Mouse (Mus musculus) hindbrain, embryonic 15.5 days (tissue): ENCODE data around the gene Xpo6. TPM values are rescaled to one million over a fixed set of nuclear protein-coding genes. Genes with fewer than 3 reads are reported as not detected.

Source experiments
- ATAC-seq: fragments of 200-750 bp; cut with Nextera tagmentation; 2 replicates; pipeline ENCODE4 v1.8.0; 2017; ENCODE audit warnings: low read depth, moderate number of reproducible peaks, moderate TSS enrichment; ENCODE audit not compliant: low FRiP score
- H3K27ac ChIP-seq: fragments of 300-500 bp; sonication (generic); replicated peaks from 2 replicates; pipeline ENCODE4 v1.5.1; 2015; ENCODE audit warnings: mild to moderate bottlenecking, inconsistent platforms
- H3K27me3 ChIP-seq: fragments of 300-500 bp; sonication (generic); 2 replicates; pipeline ENCODE4 v1.6.1; 2015; ENCODE audit warnings: control low read depth, inconsistent platforms
- H3K36me3 ChIP-seq: fragments of 300-500 bp; sonication (generic); 2 replicates; pipeline ENCODE4 v1.6.1; 2015; ENCODE audit warnings: control low read depth, inconsistent platforms
- H3K4me1 ChIP-seq: fragments of 300-500 bp; sonication (generic); replicated peaks from 2 replicates; pipeline ENCODE4 v1.6.1; 2015; ENCODE audit warnings: control low read depth, inconsistent platforms
- H3K4me2 ChIP-seq: fragments of 300-500 bp; sonication (generic); 2 replicates; pipeline ENCODE4 v1.6.1; 2015; ENCODE audit warnings: moderate library complexity, mild to moderate bottlenecking, inconsistent platforms
- H3K4me3 ChIP-seq: fragments of 300-500 bp; sonication (generic); 2 replicates; pipeline ENCODE4 v1.5.1; 2015; ENCODE audit warnings: mild to moderate bottlenecking, inconsistent platforms
- H3K9ac ChIP-seq: fragments of 300-500 bp; sonication (generic); 2 replicates; pipeline ENCODE4 v1.6.1; 2015; ENCODE audit warnings: inconsistent platforms
- H3K9me3 ChIP-seq: fragments of 300-500 bp; sonication (generic); 2 replicates; pipeline ENCODE4 v1.6.1; 2016; ENCODE audit warnings: control low read depth, inconsistent platforms
- WGBS: fragments of 180-500 bp; shearing (Covaris S2); methylation state at CpG from one replicate; pipeline ENCODE4 v1.1.7; 2015; 5-methylcytosine and 5-hydroxymethylcytosine counted together
- polyA plus RNA-seq: library from polyadenylated mRNA; unstranded; fragments of >200 nt; fragmentation: Nextera tagmentation; extraction: Ambion mirVana; gene quantifications from 2 replicates; pipeline ENCODE4 v1.2.1, GENCODE M21; 2015

Gene Xpo6
- polyA plus RNA-seq, 1 experiment from 2014 or later: 55.6 TPM

DNA sequence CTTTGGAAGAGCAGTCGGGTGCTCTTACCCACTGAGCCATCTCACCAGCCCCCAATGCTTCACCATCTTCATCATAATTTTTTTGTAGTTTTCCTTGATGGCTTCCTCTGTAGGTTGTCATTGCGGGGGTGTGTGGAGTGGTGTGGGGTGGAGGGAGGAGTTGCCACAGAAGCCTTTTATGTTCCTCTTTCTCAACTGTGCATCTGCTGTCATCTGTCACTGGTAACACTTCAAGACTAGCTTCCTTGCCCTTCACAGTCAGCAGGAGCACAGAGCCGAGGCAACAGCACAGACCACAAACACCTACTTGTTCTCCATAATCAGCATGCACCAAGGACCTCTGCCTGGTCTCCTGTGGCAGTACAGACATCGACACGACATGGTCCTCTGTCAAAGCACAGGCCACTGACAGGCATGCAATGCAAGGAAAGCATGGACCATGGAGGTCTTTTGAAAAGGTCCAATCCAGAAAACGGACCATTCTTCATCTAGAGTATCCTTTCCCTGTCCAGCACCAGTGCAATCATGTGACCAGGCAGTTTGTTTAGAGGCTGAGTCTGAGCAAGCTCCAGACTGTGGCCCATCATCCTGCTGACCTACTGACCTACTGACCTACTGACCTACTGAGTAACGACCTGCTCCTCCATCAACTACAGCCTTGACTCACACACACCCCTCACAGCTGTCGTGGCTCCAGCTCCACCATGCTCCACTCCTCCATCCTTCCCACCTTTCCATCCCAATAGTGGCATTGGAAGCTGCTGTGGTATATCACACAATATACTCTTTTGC lies 30.3 kb upstream of the Xpo6 start:
- ATAC-seq: no peak
- H3K9ac ChIP-seq: no peak overlapping the region
- no peaks in the 10 kb centered on the region for H3K9me3 ChIP-seq
- no peak overlapping the region for H3K4me2 ChIP-seq
- H3K36me3 ChIP-seq: no peaks in the 10 kb centered on the region
- H3K4me3 ChIP-seq: no peak overlapping the region
- H3K27ac ChIP-seq: no peak overlapping the region
- no peaks in the 10 kb centered on the region for H3K4me1 ChIP-seq
- 68% methylated on average over 8 of the region's 8 CpGs for WGBS
- no peaks in the 10 kb centered on the region for H3K27me3 ChIP-seq

DNA sequence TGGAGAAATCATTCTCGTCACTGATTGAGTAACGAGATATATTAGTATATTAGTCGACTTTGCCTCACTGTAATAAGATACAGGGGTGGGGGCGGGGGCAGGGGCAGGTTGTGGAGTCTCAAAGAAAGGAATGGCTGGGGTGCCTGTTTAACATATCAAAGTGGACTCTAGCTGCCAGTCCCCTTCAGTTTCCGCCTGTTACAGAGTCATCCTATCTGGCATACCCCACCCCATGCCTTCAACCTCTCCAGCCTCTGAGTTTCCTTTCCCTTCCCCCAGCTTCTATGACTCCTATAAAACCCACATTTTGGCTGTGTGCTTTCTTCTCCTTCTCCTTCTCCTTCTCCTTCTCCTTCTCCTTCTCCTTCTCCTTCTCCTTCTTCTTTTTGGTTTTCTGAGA lies 25.8 kb upstream of the Xpo6 start:
- no peak overlapping the region for H3K27ac ChIP-seq
- no peaks in the 10 kb centered on the region for H3K36me3 ChIP-seq
- no peak overlapping the region for H3K4me2 ChIP-seq
- no peaks in the 10 kb centered on the region for H3K9me3 ChIP-seq
- no peak overlapping the region for H3K4me3 ChIP-seq
- H3K9ac ChIP-seq: no peak overlapping the region
- H3K4me1 ChIP-seq: no peaks in the 10 kb centered on the region
- no peaks in the 10 kb centered on the region for H3K27me3 ChIP-seq
- ATAC-seq: no peak
- WGBS: 23% methylated on average over 5 of the region's 5 CpGs

DNA sequence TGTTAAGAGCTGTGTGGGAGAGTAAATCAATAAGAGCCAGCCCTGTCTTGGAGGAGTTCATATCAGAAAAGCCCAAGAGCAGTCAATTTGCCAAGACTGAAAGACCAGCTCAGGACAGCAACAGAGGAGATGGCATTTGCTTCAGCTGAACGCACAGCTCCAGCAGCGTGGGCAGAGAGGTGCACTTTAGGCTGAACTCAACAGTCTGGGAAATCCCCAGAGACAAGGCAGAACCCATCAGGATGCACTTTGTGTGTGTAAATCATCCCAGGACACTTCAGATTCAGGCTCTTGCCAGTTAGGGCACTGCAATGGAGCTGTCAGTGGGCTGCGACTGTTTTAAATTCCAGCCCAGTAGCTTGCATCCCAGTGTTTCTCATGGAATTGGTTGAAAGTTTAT lies 22.5 kb upstream of the Xpo6 start:
- H3K9ac ChIP-seq: no peak overlapping the region
- 50% methylated on average over 3 of the region's 3 CpGs for WGBS
- H3K4me3 ChIP-seq: no peak overlapping the region
- H3K9me3 ChIP-seq: no peaks in the 10 kb centered on the region
- no peak overlapping the region for H3K4me2 ChIP-seq
- H3K27me3 ChIP-seq: no peaks in the 10 kb centered on the region
- no peak for ATAC-seq
- no peaks in the 10 kb centered on the region for H3K4me1 ChIP-seq
- H3K36me3 ChIP-seq: no peaks in the 10 kb centered on the region
- H3K27ac ChIP-seq: no peak overlapping the region

- H3K9me3 ChIP-seq: no peaks in the 10 kb centered on the region
- WGBS: 12% methylated on average over 1 of the region's 1 CpGs
- H3K4me1 ChIP-seq: no peaks in the 10 kb centered on the region
These were observed 20.3 kb upstream of the Xpo6 start for GRCm38 (mm10) chr7:126220611-126221010.

GRCm38 (mm10) chr7:126218311-126218710 lies 18.0 kb upstream of the Xpo6 start:
- Histone ChIP-seq H3K9me3 (no peaks in the 10 kb centered on the region), H3K27ac (no peak overlapping the region), H3K4me3 (no peak overlapping the region), H3K36me3 (no peaks in the 10 kb centered on the region), H3K9ac (no peak overlapping the region), H3K4me1 (no peaks in the 10 kb centered on the region), H3K27me3 (no peaks in the 10 kb centered on the region), H3K4me2 (no peak overlapping the region)
- ATAC-seq: no peak
- WGBS: 91% methylated on average over 1 of the region's 1 CpGs

More at GRCm38 (mm10) chr7:126220611-126221010, 20.3 kb upstream of the Xpo6 start:
- Histone ChIP-seq H3K4me3 (no peak overlapping the region), H3K27ac (no peak overlapping the region), H3K9ac (no peak overlapping the region), H3K36me3 (no peaks in the 10 kb centered on the region), H3K4me2 (no peak overlapping the region), H3K27me3 (no peaks in the 10 kb centered on the region)
- ATAC-seq: no peak

- no peak for ATAC-seq
- 13% methylated on average over 1 of the region's 1 CpGs for WGBS
- H3K27ac ChIP-seq: no peak overlapping the region
These were observed 16.6 kb upstream of the Xpo6 start for GRCm38 (mm10) chr7:126216867-126217266.

DNA sequence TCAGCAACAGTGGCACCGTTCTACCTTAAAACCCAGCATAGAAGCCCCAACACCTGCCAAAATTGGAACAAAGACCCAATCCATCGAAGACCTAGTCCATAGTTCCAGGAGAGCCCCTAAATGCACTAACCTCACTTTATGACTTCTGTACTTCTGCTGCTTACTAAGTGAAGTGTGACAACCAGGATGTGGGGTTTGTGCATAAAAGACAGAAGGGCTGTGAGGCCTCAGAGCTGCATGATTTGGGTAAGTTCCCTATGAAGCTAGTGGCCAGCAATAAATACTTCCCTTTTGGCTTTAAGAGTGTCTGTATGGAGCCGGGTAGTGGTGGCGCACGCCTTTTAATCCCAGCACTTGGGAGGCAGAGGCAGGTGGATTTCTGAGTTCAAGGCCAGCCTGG lies 10.6 kb upstream of the Xpo6 start:
- Histone ChIP-seq H3K27me3 (no peaks in the 10 kb centered on the region), H3K36me3 (no peaks in the 10 kb centered on the region), H3K9me3 (no peaks in the 10 kb centered on the region), H3K9ac (no peak overlapping the region), H3K4me3 (no peak overlapping the region), H3K4me2 (no peak overlapping the region), H3K27ac (no peak overlapping the region), H3K4me1 (no peaks in the 10 kb centered on the region)
- no peak for ATAC-seq
- 90% methylated on average over 5 of the region's 5 CpGs for WGBS

More at GRCm38 (mm10) chr7:126216867-126217266, 16.6 kb upstream of the Xpo6 start:
- Histone ChIP-seq H3K27me3 (no peaks in the 10 kb centered on the region), H3K4me1 (no peaks in the 10 kb centered on the region), H3K4me3 (no peak overlapping the region), H3K4me2 (no peak overlapping the region), H3K9ac (no peak overlapping the region), H3K36me3 (no peaks in the 10 kb centered on the region), H3K9me3 (no peaks in the 10 kb centered on the region)

DNA sequence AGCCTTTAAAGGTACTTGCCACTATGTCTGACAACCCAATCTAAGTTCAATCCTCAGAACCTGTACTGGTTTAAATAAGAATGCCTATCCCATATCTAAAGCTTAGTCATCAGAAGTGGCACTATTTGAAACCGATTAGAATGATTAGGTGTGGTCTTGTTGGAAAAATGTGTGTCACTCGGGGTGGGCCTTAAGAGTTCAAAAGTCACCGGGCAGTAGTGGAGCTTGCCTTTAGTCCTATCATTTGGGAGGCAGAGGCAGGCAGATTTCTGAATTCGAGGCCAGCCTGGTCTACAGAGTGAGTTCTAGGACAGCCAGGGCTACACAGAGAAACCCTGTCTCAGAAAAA lies 670 bp upstream of the Xpo6 start:
- Histone ChIP-seq H3K9me3 (no peaks in the 10 kb centered on the region), H3K9ac (peak overlapping the region; percentile 84; the same call in 1 of the 2 replicates), H3K27ac (peak overlapping the region; percentile 86), H3K4me2 (peak overlapping the region; percentile 75), H3K27me3 (no peaks in the 10 kb centered on the region), H3K36me3 (no peaks in the 10 kb centered on the region), H3K4me3 (peak overlapping the region; percentile 74), H3K4me1 (peaks cover 31% of the 10 kb centered on the region)
- 95% methylated on average over 4 of the region's 4 CpGs for WGBS
- ATAC-seq: no peak

GRCm38 (mm10) chr7:126199691-126200102 lies 604 bp downstream of the Xpo6 start:
- H3K36me3 ChIP-seq: no peaks in the 10 kb centered on the region
- no peaks in the 10 kb centered on the region for H3K27me3 ChIP-seq
- peak; percentile 67 for ATAC-seq
- peak overlapping the region; percentile 86 for H3K27ac ChIP-seq
- H3K4me1 ChIP-seq: peaks cover 31% of the 10 kb centered on the region
- peak overlapping the region; percentile 75 for H3K4me2 ChIP-seq
- under 1% methylated on average over 26 of the region's 27 CpGs for WGBS
- H3K9me3 ChIP-seq: no peaks in the 10 kb centered on the region
- H3K9ac ChIP-seq: peak overlapping the region; percentile 84
- H3K4me3 ChIP-seq: peak overlapping the region; percentile 74

GRCm38 (mm10) chr7:126198926-126199325 lies 1.4 kb downstream of the Xpo6 start:
- Histone ChIP-seq H3K4me1 (peaks cover 31% of the 10 kb centered on the region), H3K4me3 (peak overlapping the region; percentile 74), H3K9ac (peak overlapping the region; percentile 84), H3K27me3 (no peaks in the 10 kb centered on the region), H3K9me3 (no peaks in the 10 kb centered on the region), H3K27ac (peak overlapping the region; percentile 86), H3K36me3 (no peaks in the 10 kb centered on the region), H3K4me2 (peak overlapping the region; percentile 75)
- 0% methylated on average over 1 of the region's 1 CpGs for WGBS
- no peak for ATAC-seq

DNA sequence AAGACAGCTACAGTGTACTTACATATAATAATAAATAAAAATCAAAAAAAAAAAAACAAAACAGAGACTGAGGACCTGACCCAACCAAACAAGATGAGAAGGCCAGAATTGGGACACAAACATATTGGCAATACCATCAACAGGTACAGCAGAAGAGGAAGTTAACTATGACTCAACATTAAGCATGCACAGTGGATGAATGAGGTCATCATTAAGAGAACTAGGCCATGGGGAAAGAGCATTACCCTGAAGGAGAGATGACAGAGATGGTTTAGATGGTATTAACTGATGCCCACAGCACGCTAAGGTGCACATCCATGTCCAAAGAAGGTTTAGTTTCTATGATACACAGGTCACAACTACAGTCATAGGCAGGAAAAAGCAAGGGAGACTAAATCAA lies 6.1 kb downstream of the Xpo6 start:
- Histone ChIP-seq H3K4me1 (peaks cover 29% of the 10 kb centered on the region), H3K4me3 (no peak overlapping the region), H3K36me3 (peaks cover 4% of the 10 kb centered on the region; the same call in 1 of the 2 replicates), H3K27me3 (no peaks in the 10 kb centered on the region), H3K9me3 (no peaks in the 10 kb centered on the region), H3K9ac (no peak overlapping the region), H3K27ac (no peak overlapping the region), H3K4me2 (no peak overlapping the region)
- ATAC-seq: no peak
- 100% methylated on average over 1 of the region's 1 CpGs for WGBS

DNA sequence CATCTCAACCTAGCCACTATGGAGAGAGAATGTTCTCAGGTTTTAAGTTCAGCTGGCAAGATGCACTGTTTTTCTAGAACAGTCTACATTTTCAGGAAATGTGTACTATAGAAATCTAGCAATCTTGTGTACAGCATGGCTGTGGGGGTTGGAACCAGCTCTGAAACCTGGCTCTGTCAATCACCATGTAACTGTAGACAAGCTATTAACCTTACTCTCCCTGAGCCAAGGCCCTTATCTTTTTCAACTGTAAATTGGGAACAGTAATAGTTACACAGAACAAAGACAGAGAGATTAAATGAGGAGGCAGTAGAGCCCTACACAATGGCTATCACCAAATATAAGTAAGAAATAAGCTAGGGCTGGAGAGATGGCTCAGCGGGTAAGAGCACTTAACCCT lies 8.8 kb downstream of the Xpo6 start:
- WGBS: 92% methylated on average over 1 of the region's 1 CpGs
- Histone ChIP-seq H3K27ac (no peak overlapping the region), H3K4me2 (no peak overlapping the region), H3K4me3 (no peak overlapping the region), H3K4me1 (peaks cover 5% of the 10 kb centered on the region; the same call in 1 of the 2 replicates), H3K9me3 (no peaks in the 10 kb centered on the region), H3K36me3 (peaks cover 4% of the 10 kb centered on the region; the same call in 1 of the 2 replicates), H3K9ac (no peak overlapping the region), H3K27me3 (no peaks in the 10 kb centered on the region)
- ATAC-seq: no peak

- H3K27me3 ChIP-seq: no peaks in the 10 kb centered on the region
- no peaks in the 10 kb centered on the region for H3K4me1 ChIP-seq
- H3K9ac ChIP-seq: no peak overlapping the region
- H3K27ac ChIP-seq: no peak overlapping the region
- no peaks in the 10 kb centered on the region for H3K9me3 ChIP-seq
- no peak overlapping the region for H3K4me3 ChIP-seq
- no peak overlapping the region for H3K4me2 ChIP-seq
- 94% methylated on average over 1 of the region's 1 CpGs for WGBS
- ATAC-seq: no peak
- H3K36me3 ChIP-seq: peaks cover 4% of the 10 kb centered on the region; the same call in 1 of the 2 replicates
These were observed 10.8 kb downstream of the Xpo6 start for GRCm38 (mm10) chr7:126189517-126189916.
